Mouse (Mus musculus) CH12.LX (cell line): ENCODE measurements at regions not wholly inside any gene's neighbourhood (a gene's known extent, or its start where the extent isn't known, plus 50 kb on each side); places are given as distances from the start of the nearest gene placed in this dataset.

Experiments
- DNase-seq: peaks from one replicate; pipeline ENCODE4 v3.0.0-alpha.2; 2013; ENCODE audit errors: extremely low read depth
- H3K27ac ChIP-seq: 2 replicates; pipeline ENCODE4 v1.5.1; 2012; ENCODE audit warnings: low read depth, mild to moderate bottlenecking, control low read depth, moderate library complexity; ENCODE audit not compliant: insufficient read depth
- H3K27me3 ChIP-seq: replicated peaks from 2 replicates; pipeline ENCODE3; 2012; ENCODE audit warnings: inconsistent platforms
- H3K36me3 ChIP-seq, 2 experiments: replicated peaks in 1 of 2; 2 replicates each; pipeline versions ENCODE3 to v1.6.1; 2012; ENCODE audit warnings: inconsistent platforms in 1 of 2, low read length in 1 of 2, mild to moderate bottlenecking in 1 of 2, mixed read lengths in 1 of 2, moderate library complexity in 1 of 2; ENCODE audit not compliant: control insufficient read depth in 1 of 2, insufficient read depth in 1 of 2
- H3K4me1 ChIP-seq, 2 experiments: 2 replicates each; pipeline ENCODE4 v1.6.1; 2012; ENCODE audit warnings: inconsistent platforms in 1 of 2, moderate library complexity in 1 of 2; ENCODE audit not compliant: insufficient read depth in 2 of 2, control insufficient read depth in 1 of 2
- H3K4me2 ChIP-seq: 2 replicates; pipeline ENCODE4 v1.6.1; 2012; ENCODE audit warnings: low read depth, mild to moderate bottlenecking, control low read depth; ENCODE audit not compliant: poor library complexity, insufficient read depth, severe bottlenecking
- H3K4me3 ChIP-seq, 3 experiments: fragments of 150-350 bp in 1 of 3; sonication (generic) in 1 of 3; replicated peaks in 1 of 3; 2 replicates each; pipeline versions ENCODE3 to v1.5.1; 2011 to 2012; ENCODE audit warnings: low read depth in 2 of 3, low read length in 2 of 3, mild to moderate bottlenecking in 2 of 3, moderate library complexity in 2 of 3, control low read depth in 1 of 3, improper control_type of control experiment in 1 of 3, inconsistent platforms in 1 of 3, mixed read lengths in 1 of 3; ENCODE audit not compliant: poor library complexity in 1 of 3
- H3K79me2 ChIP-seq: replicated peaks from 2 replicates; pipeline ENCODE4 v1.6.1; 2012; ENCODE audit warnings: mild to moderate bottlenecking, moderate library complexity; ENCODE audit not compliant: control insufficient read depth, poor library complexity, insufficient read depth, severe bottlenecking; ENCODE audit errors: extremely low read depth
- H3K9ac ChIP-seq: 2 replicates; pipeline ENCODE4 v1.6.1; 2012; ENCODE audit warnings: low read depth, mild to moderate bottlenecking, control low read depth, moderate library complexity; ENCODE audit not compliant: insufficient read depth
- H3K9me3 ChIP-seq: replicated peaks from 2 replicates; pipeline ENCODE3; 2012; ENCODE audit warnings: low read length, inconsistent platforms, mixed read lengths
- BHLHE40 ChIP-seq: IDR thresholded peaks from 2 replicates; pipeline ENCODE4 v1.6.1; 2011; ENCODE audit warnings: mild to moderate bottlenecking, low read depth, low read length, improper control_type of control experiment
- CHD1 ChIP-seq: IDR thresholded peaks from 2 replicates; pipeline ENCODE4 v1.6.1; 2012; ENCODE audit warnings: low read depth, low read length, improper control_type of control experiment, inconsistent platforms
- CTCF ChIP-seq, 2 experiments: IDR thresholded peaks in 1 of 2; conservative IDR thresholded peaks in 1 of 2; 2 replicates each; pipeline ENCODE4 v1.5.1; 2011 to 2012; ENCODE audit warnings: low read depth in 2 of 2, low read length in 2 of 2, improper control_type of control experiment in 1 of 2, inconsistent platforms in 1 of 2, mild to moderate bottlenecking in 1 of 2, moderate library complexity in 1 of 2
- E2F4 ChIP-seq: IDR thresholded peaks from 2 replicates; pipeline ENCODE4 v1.6.1; 2011; ENCODE audit warnings: low read depth, low read length, improper control_type of control experiment; ENCODE audit not compliant: insufficient replicate concordance
- ELF1 ChIP-seq: IDR thresholded peaks from 2 replicates; pipeline ENCODE4 v1.6.1; 2014; ENCODE audit warnings: low read depth, mild to moderate bottlenecking, inconsistent platforms, low read length, improper control_type of control experiment
- EP300 ChIP-seq: IDR thresholded peaks from 2 replicates; pipeline ENCODE4 v1.6.1; 2011; ENCODE audit warnings: low read length, improper control_type of control experiment
- ETS1 ChIP-seq: conservative IDR thresholded peaks from 2 replicates; pipeline ENCODE4 v1.6.1; 2012; ENCODE audit warnings: low read depth, mild to moderate bottlenecking, inconsistent platforms, low read length, improper control_type of control experiment, moderate library complexity
- GABPA ChIP-seq: IDR thresholded peaks from 2 replicates; pipeline ENCODE4 v1.6.1; 2012; ENCODE audit warnings: low read depth, low read length, improper control_type of control experiment, inconsistent platforms; ENCODE audit not compliant: insufficient replicate concordance
- JUND ChIP-seq: conservative IDR thresholded peaks from 2 replicates; pipeline ENCODE4 v1.6.1; 2011; ENCODE audit warnings: low read depth, low read length, improper control_type of control experiment
- KAT2A ChIP-seq: IDR thresholded peaks from 2 replicates; pipeline ENCODE4 v1.6.1; 2012; ENCODE audit warnings: low read length, improper control_type of control experiment, inconsistent platforms; ENCODE audit not compliant: insufficient replicate concordance
- MAFK ChIP-seq: IDR thresholded peaks from 2 replicates; pipeline ENCODE4 v1.6.1; 2011; ENCODE audit warnings: low read length, improper control_type of control experiment; ENCODE audit not compliant: insufficient replicate concordance
- MXI1 ChIP-seq: IDR thresholded peaks from 2 replicates; pipeline ENCODE4 v1.6.1; 2011; ENCODE audit warnings: mild to moderate bottlenecking, low read depth, low read length, improper control_type of control experiment
- MYC ChIP-seq: IDR thresholded peaks from 2 replicates; pipeline ENCODE4 v1.6.1; 2011; ENCODE audit warnings: low read depth, mild to moderate bottlenecking, improper control_type of control experiment, low read length
- NELFE ChIP-seq: IDR thresholded peaks from 2 replicates; pipeline ENCODE4 v1.6.1; 2011; ENCODE audit warnings: low read depth, low read length, improper control_type of control experiment
- PAX5 ChIP-seq: IDR thresholded peaks from 2 replicates; pipeline ENCODE4 v1.6.1; 2012; ENCODE audit warnings: low read length, inconsistent platforms, mixed read lengths
- POLR2A ChIP-seq: IDR thresholded peaks from 2 replicates; pipeline ENCODE4 v1.6.1; 2011; ENCODE audit warnings: low read depth, mild to moderate bottlenecking, improper control_type of control experiment, low read length
- POLR2AphosphoS2 ChIP-seq: IDR thresholded peaks from 2 replicates; pipeline ENCODE4 v1.6.1; 2011; ENCODE audit warnings: low read depth, low read length, improper control_type of control experiment
- SMC3 ChIP-seq: IDR thresholded peaks from 2 replicates; pipeline ENCODE4 v1.6.1; 2011; ENCODE audit warnings: low read depth, low read length, improper control_type of control experiment
- TBP ChIP-seq: conservative IDR thresholded peaks from 2 replicates; pipeline ENCODE4 v1.6.1; 2011; ENCODE audit warnings: low read depth, low read length, improper control_type of control experiment
- TCF12 ChIP-seq: IDR thresholded peaks from 2 replicates; pipeline ENCODE4 v1.6.1; 2014; ENCODE audit warnings: low read depth, mild to moderate bottlenecking, inconsistent platforms, low read length, improper control_type of control experiment
- USF2 ChIP-seq: conservative IDR thresholded peaks from 2 replicates; pipeline ENCODE4 v1.6.1; 2011; ENCODE audit warnings: low read depth, low read length, improper control_type of control experiment
- ZC3H11A ChIP-seq: IDR thresholded peaks from 2 replicates; pipeline ENCODE4 v1.6.1; 2012; ENCODE audit warnings: low read depth, mild to moderate bottlenecking, inconsistent platforms, low read length, improper control_type of control experiment
- ZKSCAN1 ChIP-seq: IDR thresholded peaks from 2 replicates; pipeline ENCODE4 v1.6.1; 2012; ENCODE audit warnings: low read depth, inconsistent platforms, low read length, improper control_type of control experiment, borderline replicate concordance
- ZMIZ1 ChIP-seq: IDR thresholded peaks from 2 replicates; pipeline ENCODE4 v1.6.1; 2012; ENCODE audit warnings: low read depth, mild to moderate bottlenecking, inconsistent platforms, low read length, improper control_type of control experiment
- dilution Hi-C: fragments of 300-500 bp; cut with MboI; formaldehyde crosslinking; loops from 2 replicates; pipeline ENCODE4 v1.14.3; 2020; ENCODE audit warnings: low sequenced_read_pairs; ENCODE audit not compliant: extremely low pct_unique_long_range_greater_than_20kb, extremely low pct_ligation_motif_present
- in situ Hi-C: fragments of 300-500 bp; cut with MboI; formaldehyde crosslinking; loops from 3 replicates; pipeline ENCODE4 v1.14.3; 2019; ENCODE audit warnings: low sequenced_read_pairs, low pct_ligation_motif_present, low pct_unique_long_range_greater_than_20kb, mixed read lengths

DNA sequence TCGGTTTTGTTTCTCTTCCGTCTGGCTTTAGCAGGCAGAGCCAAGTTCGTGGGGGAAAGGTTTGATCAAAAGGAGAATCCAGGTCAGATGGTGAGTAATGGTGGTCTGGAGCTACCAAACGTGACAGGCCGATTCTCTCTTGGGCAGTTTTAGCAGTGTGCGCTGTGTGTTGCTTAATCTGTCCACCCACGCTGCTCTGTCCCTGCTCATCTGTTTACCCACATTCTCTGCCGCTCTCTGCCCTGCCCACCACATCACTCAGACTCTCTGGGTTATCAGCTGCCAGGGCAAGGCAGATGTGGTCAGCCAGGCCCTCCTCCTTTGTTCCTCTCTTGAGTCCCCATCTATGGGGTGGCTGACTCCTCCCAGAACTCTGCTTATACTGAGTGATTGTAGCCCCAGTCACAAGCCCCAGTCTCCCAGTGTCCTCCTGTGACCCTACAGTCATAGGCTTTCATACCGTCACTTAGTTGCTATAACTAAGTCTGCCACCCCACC is 424.8 kb upstream of the Smim15 start:
- Histone ChIP-seq H3K4me3 (no peak overlapping the region), H3K79me2 (no peaks in the 10 kb centered on the region), H3K4me2 (no peak overlapping the region), H3K9ac (no peak overlapping the region), H3K36me3 (no peaks in the 10 kb centered on the region), H3K27me3 (no peaks in the 10 kb centered on the region), H3K4me1 (no peaks in the 10 kb centered on the region), H3K27ac (no peak overlapping the region), H3K9me3 (no peaks in the 10 kb centered on the region)
- in situ Hi-C loops: no loop called here
- DNase-seq: no peak
- dilution Hi-C loops: no loop called here
- no peak for TF ChIP-seq E2F4
- no peak for TF ChIP-seq MAFK
- no peak for TF ChIP-seq ZKSCAN1
- TF ChIP-seq USF2: no peak
- no peak for TF ChIP-seq MYC
- TF ChIP-seq ZMIZ1: no peak
- no peak for TF ChIP-seq POLR2AphosphoS2
- no peak for TF ChIP-seq BHLHE40
- TF ChIP-seq GABPA: no peak
- TF ChIP-seq PAX5: no peak
- no peak for TF ChIP-seq ETS1
- TF ChIP-seq TBP: no peak
- TF ChIP-seq ZC3H11A: no peak
- no peak for TF ChIP-seq JUND
- TF ChIP-seq ELF1: no peak
- no peak for TF ChIP-seq POLR2A
- TF ChIP-seq TCF12: no peak

DNA sequence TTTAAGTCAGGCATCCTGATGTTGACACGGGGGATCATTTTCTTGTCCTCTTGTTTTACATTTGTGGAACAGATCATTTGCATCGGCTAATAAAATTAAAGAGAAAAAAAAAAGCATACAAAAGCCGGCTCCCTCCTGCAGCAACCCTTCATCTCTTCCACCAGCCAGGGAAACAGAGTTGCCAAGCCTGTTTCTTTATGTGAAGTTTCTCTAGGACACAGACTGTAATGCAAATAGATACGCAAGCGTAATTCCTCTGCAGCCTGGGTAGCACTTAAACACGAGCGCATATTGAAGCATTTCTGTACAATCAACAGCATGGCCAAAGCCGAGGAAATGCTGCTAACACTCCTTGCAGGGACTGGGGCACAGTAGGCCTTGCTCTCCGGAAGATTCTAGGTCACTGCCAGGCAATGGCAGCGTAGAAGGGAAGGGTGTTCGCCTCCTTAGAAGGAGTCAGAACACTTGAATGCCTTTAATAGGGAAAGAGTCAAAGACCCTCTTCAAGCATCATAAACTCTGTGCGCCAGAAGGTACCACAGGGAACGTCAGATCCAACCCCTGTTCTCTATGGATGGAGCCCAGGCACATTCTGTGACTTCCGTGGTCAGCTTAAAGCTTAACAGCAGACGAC is 425.3 kb upstream of the Smim15 start:
- Histone ChIP-seq H3K4me1 (no peaks in the 10 kb centered on the region), H3K9me3 (no peaks in the 10 kb centered on the region), H3K79me2 (no peaks in the 10 kb centered on the region), H3K4me2 (no peak overlapping the region), H3K27ac (no peak overlapping the region), H3K27me3 (no peaks in the 10 kb centered on the region), H3K4me3 (no peak overlapping the region), H3K9ac (no peak overlapping the region), H3K36me3 (no peaks in the 10 kb centered on the region)
- TF ChIP-seq CTCF (conservative IDR thresholded peaks at IDR 0.05 in 1 of 2, IDR thresholded peaks at IDR 0.05 in 1 of 2; ENCODE audit: low read depth in 2 of 2, low read length in 2 of 2) (no peak), PAX5 (no peak), KAT2A (no peak), JUND (no peak), E2F4 (no peak), ZMIZ1 (no peak), CHD1 (no peak), ZC3H11A (no peak), EP300 (no peak), TCF12 (no peak), NELFE (no peak), MXI1 (no peak), ELF1 (no peak), POLR2AphosphoS2 (no peak), POLR2A (no peak), GABPA (no peak), TBP (no peak), SMC3 (no peak)
- no peak for DNase-seq
- dilution Hi-C loops: no loop called here
- in situ Hi-C loops: no loop called here
